ENCODE assay signal across 8 mouse cellular contexts in the genomic region with DNA sequence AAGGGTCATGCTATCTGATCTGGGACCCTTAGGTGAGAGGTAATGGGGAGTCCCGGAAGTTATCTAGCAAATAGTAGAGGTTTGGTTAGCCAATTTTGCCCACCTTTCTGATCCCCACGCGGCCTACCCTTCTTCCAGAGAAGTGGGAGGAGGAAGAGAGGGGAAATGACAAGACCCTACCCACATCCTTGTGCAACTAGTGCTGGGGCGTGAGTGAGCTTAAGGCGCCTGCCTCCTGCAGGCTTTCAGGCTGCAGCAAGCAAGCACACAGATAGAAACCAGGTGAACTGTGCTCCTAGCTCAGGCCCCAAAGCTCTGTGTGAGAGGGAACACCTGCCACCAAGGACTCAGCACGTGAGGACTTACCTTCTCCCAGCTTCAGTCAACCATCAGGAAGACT. TPM values are rescaled to one million over a fixed set of nuclear protein-coding genes. Genes with fewer than 3 reads are reported as not detected.
DNase-seq lines count a peak whose midpoint lies in the region; ATAC-seq and TF ChIP-seq lines count a peak whose summit lies in the region.

No protein-coding gene starts in this region.

- no peaks in the 10 kb centered on the region for H3K9me3 ChIP-seq in embryonic facial prominence, embryonic 11.5 days (replicated peaks; ENCODE audit: control insufficient read depth, low read length)
- H3K9me3 ChIP-seq in intestine, embryonic 16.5 days (ENCODE audit: control insufficient read depth, low read length) = no peaks in the 10 kb centered on the region

- H3K4me2 ChIP-seq in embryonic facial prominence, embryonic 11.5 days (ENCODE audit: low read depth, low read length) = peak overlapping the region; percentile 94
- peak overlapping the region; percentile 93 for H3K4me2 ChIP-seq in intestine, embryonic 16.5 days (ENCODE audit: low read depth, low read length)
- peak overlapping the region; percentile 81 for H3K4me2 ChIP-seq in myocyte (ENCODE audit: low read depth)

- ATAC-seq in embryonic facial prominence, embryonic 11.5 days (replicated peaks; ENCODE audit: insufficient number of reproducible peaks, low FRiP score, low TSS enrichment, low read depth) = no peak
- ATAC-seq in intestine, embryonic 16.5 days = no peak

- DNase-seq in layer of hippocampus, adult 2 months (ENCODE audit: low spot score in 2 of 2) = no peak
- no peak for DNase-seq in layer of hippocampus, adult 9-10 months (ENCODE audit: low spot score)
- DNase-seq in embryonic facial prominence, embryonic 11.5 days (ENCODE audit: low spot score) = peak; percentile 23
- no peak for DNase-seq in Muller cell, postnatal 12 days (ENCODE audit: inconsistent ontology term)
- no peak for DNase-seq in kidney, adult 8-10 months
- DNase-seq in thymus, postnatal 10 days (ENCODE audit: low spot score in 2 of 2) = no peak

- WGBS in embryonic facial prominence, embryonic 11.5 days = 16% methylated on average over 6 of the region's 6 CpGs
- WGBS in intestine, embryonic 16.5 days = 17% methylated on average over 6 of the region's 6 CpGs

- no peaks in the 10 kb centered on the region for H3K4me1 ChIP-seq in embryonic facial prominence, embryonic 11.5 days (ENCODE audit: control insufficient read depth, insufficient read depth, low read length)
- H3K4me1 ChIP-seq in intestine, embryonic 16.5 days (ENCODE audit: control insufficient read depth, insufficient read depth, low read length) = peaks cover 23% of the 10 kb centered on the region

- TF ChIP-seq POLR2A in myocyte (IDR thresholded peaks at IDR 0.05; ENCODE audit: insufficient read length, low read depth) = no peak

- peaks cover 4% of the 10 kb centered on the region; the same call in 1 of the 2 replicates for H3K27me3 ChIP-seq in embryonic facial prominence, embryonic 11.5 days (ENCODE audit: control insufficient read depth, insufficient read depth, low read length)
- H3K27me3 ChIP-seq in intestine, embryonic 16.5 days (replicated peaks; ENCODE audit: control insufficient read depth, insufficient read depth, low read length) = no peaks in the 10 kb centered on the region
- H3K27me3 ChIP-seq in myocyte (ENCODE audit: control insufficient read depth, insufficient read depth, insufficient read length) = no peaks in the 10 kb centered on the region

- H3K27ac ChIP-seq in layer of hippocampus, adult 2 months = peak overlapping the region; percentile 60; the same call in 1 of the 2 replicates
- peak overlapping the region; percentile 63; the same call in 1 of the 2 replicates for H3K27ac ChIP-seq in embryonic facial prominence, embryonic 11.5 days (replicated peaks; ENCODE audit: low read depth, low read length)
- H3K27ac ChIP-seq in intestine, embryonic 16.5 days (ENCODE audit: low read length) = peak overlapping the region; percentile 77

- peak overlapping the region; percentile 83; the same call in 1 of the 2 replicates for H3K4me3 ChIP-seq in layer of hippocampus, adult 2 months
- H3K4me3 ChIP-seq in embryonic facial prominence, embryonic 11.5 days (ENCODE audit: low read depth, low read length) = peak overlapping the region; percentile 71
- peak overlapping the region; percentile 71 for H3K4me3 ChIP-seq in intestine, embryonic 16.5 days (ENCODE audit: low read length)
- peak overlapping the region; percentile 78 for H3K4me3 ChIP-seq in myocyte

- H3K79me2 ChIP-seq in myocyte (ENCODE audit: control insufficient read depth, insufficient read depth) = peaks cover 39% of the 10 kb centered on the region

- H3K9ac ChIP-seq in embryonic facial prominence, embryonic 11.5 days (replicated peaks; ENCODE audit: low read length) = peak overlapping the region; percentile 84; the same call in 1 of the 2 replicates
- peak overlapping the region; percentile 79 for H3K9ac ChIP-seq in intestine, embryonic 16.5 days (ENCODE audit: low read depth, low read length)

- no peak for TF ChIP-seq CTCF in layer of hippocampus, adult 2 months (conservative IDR thresholded peaks at IDR 0.05)

- H3K36me3 ChIP-seq in embryonic facial prominence, embryonic 11.5 days (replicated peaks; ENCODE audit: control insufficient read depth, insufficient read depth, low read depth, low read length) = no peaks in the 10 kb centered on the region
- no peaks in the 10 kb centered on the region for H3K36me3 ChIP-seq in intestine, embryonic 16.5 days (ENCODE audit: control insufficient read depth, insufficient read depth, low read length)
- no peaks in the 10 kb centered on the region for H3K36me3 ChIP-seq in myocyte (ENCODE audit: control insufficient read depth, insufficient read depth)

- peak overlapping the region; percentile 39 for H3ac ChIP-seq in myocyte (ENCODE audit: control insufficient read depth, insufficient read length)

TF ChIP-seq in myocyte, 11 proteins besides CTCF, POLR2A, EP300 and RAD21:
- TF ChIP-seq USF1 (IDR thresholded peaks at IDR 0.05; ENCODE audit: low read depth) (no peak), REST (IDR thresholded peaks at IDR 0.05; ENCODE audit: insufficient read depth, insufficient read length) (no peak), CEBPB (IDR thresholded peaks at IDR 0.05; ENCODE audit: insufficient read depth, poor library complexity, severe bottlenecking) (0 out of 2 replicates have a peak, but pooled peaks have one; percentile 44), MYOD1 (IDR thresholded peaks at IDR 0.05; ENCODE audit: control insufficient read depth in 1 of 3, insufficient read length in 2 of 3, low read depth in 2 of 3) (no peak), POLR2AphosphoS2 (IDR thresholded peaks at IDR 0.05; ENCODE audit: insufficient read length, low read depth) (no peak), TCF3 (IDR thresholded peaks at IDR 0.05; ENCODE audit: insufficient read length, low read depth) (no peak), MAX (IDR thresholded peaks at IDR 0.05; ENCODE audit: low read depth) (no peak)

RNA-seq across cellular contexts. Expression of a gene that starts 31.2 kb away (rescaled TPM):
- 100 to 1,000 TPM; 220 to 231 TPM for total RNA-seq in layer of hippocampus, adult 2 months (2021)
- 52.9 and 53.2 TPM in 2 replicates for polyA plus RNA-seq in embryonic facial prominence, embryonic 11.5 days (2014; fragmentation: Nextera tagmentation; extraction: Ambion mirVana)
- 215 TPM in 2 replicates for polyA plus RNA-seq in intestine, embryonic 16.5 days (2015; fragmentation: Nextera tagmentation; extraction: Ambion mirVana)
- polyA plus RNA-seq in myocyte (2012; fragmentation: generic; extraction: Trizol) = 219 TPM
